Mouse (Mus musculus) cerebellum, adult 18-20 months (tissue): ENCODE measurements at regions not wholly inside any gene's neighbourhood (a gene's known extent, or its start where the extent isn't known, plus 50 kb on each side); places are given as distances from the start of the nearest gene placed in this dataset.

Experiments used
- DNase-seq, 2 experiments: peaks; one replicate each; pipeline ENCODE4 v3.0.0; 2021

- DNase-seq: no peak
Measured at GRCm38 (mm10) chr3:70384235-70384634, 376.8 kb downstream of the Otol1 start.

GRCm38 (mm10) chr3:70385961-70386360 is 378.5 kb downstream of the Otol1 start:
- DNase-seq: no peak

GRCm38 (mm10) chr3:70401187-70401586 is 393.8 kb downstream of the Otol1 start:
- no peak for DNase-seq

GRCm38 (mm10) chr3:70406571-70406970 is 399.2 kb downstream of the Otol1 start:
- DNase-seq: peak in 1 of 2 experiments; percentile 5

- no peak for DNase-seq
Measured at GRCm38 (mm10) chr3:70418273-70418672, 410.9 kb downstream of the Otol1 start.

GRCm38 (mm10) chr3:70422016-70422415 is 414.6 kb downstream of the Otol1 start:
- no peak for DNase-seq

GRCm38 (mm10) chr3:70422669-70423068 is 415.3 kb downstream of the Otol1 start:
- no peak for DNase-seq

GRCm38 (mm10) chr3:70436671-70437070 is 429.3 kb downstream of the Otol1 start:
- DNase-seq: no peak

GRCm38 (mm10) chr3:70457181-70457847 is 449.9 kb downstream of the Otol1 start:
- no peak for DNase-seq

GRCm38 (mm10) chr3:70460811-70461210 is 453.4 kb downstream of the Otol1 start:
- DNase-seq: no peak

GRCm38 (mm10) chr3:70463221-70463620 is 455.8 kb downstream of the Otol1 start:
- no peak for DNase-seq

- DNase-seq: peak; percentile 6 to 15
Measured at GRCm38 (mm10) chr3:70482521-70482920, 475.1 kb downstream of the Otol1 start.

GRCm38 (mm10) chr3:70483066-70483743 is 475.8 kb downstream of the Otol1 start:
- no peak for DNase-seq

GRCm38 (mm10) chr3:70496431-70496830 is 489.0 kb downstream of the Otol1 start:
- DNase-seq: no peak

GRCm38 (mm10) chr3:70500245-70500858 is 492.9 kb downstream of the Otol1 start:
- no peak for DNase-seq

- no peak for DNase-seq
Measured at GRCm38 (mm10) chr3:70500991-70501961, 493.9 kb downstream of the Otol1 start.

GRCm38 (mm10) chr3:70533593-70534321 is 526.3 kb downstream of the Otol1 start:
- DNase-seq: no peak

- no peak for DNase-seq
Measured at GRCm38 (mm10) chr3:70535084-70535483, 527.7 kb downstream of the Otol1 start.

- no peak for DNase-seq
Measured at GRCm38 (mm10) chr3:70543911-70544310, 536.5 kb downstream of the Otol1 start.

- DNase-seq: no peak
Measured at GRCm38 (mm10) chr3:70557821-70558220, 550.4 kb downstream of the Otol1 start.

GRCm38 (mm10) chr3:70566140-70566857 is 558.9 kb downstream of the Otol1 start:
- DNase-seq: no peak
